Mouse (Mus musculus) forebrain, embryonic 14.5 days (tissue): Measurements from ENCODE around the gene Pitx1. TPM values are rescaled to one million over a fixed set of nuclear protein-coding genes. Genes with fewer than 3 reads are reported as not detected.

Source experiments
- ATAC-seq: fragments of 200-750 bp; cut with Nextera tagmentation; 2 replicates; pipeline ENCODE4 v1.8.0; 2017; ENCODE audit warnings: mild to moderate bottlenecking, moderate library complexity
- DNase-seq: peaks from one replicate; pipeline ENCODE4 v3.0.0-alpha.2; 2015; ENCODE audit warnings: low spot score
- H3K27ac ChIP-seq: fragments of 300-500 bp; sonication (generic); 2 replicates; pipeline ENCODE4 v1.5.1; 2014; ENCODE audit warnings: low read depth, mild to moderate bottlenecking, control low read depth, low read length, moderate library complexity
- H3K27me3 ChIP-seq: fragments of 300-500 bp; sonication (generic); replicated peaks from 2 replicates; pipeline ENCODE4 v1.6.1; 2014; ENCODE audit warnings: low read length, control low read depth, mixed read lengths; ENCODE audit not compliant: control insufficient read depth, insufficient read depth
- H3K36me3 ChIP-seq: fragments of 300-500 bp; sonication (generic); 2 replicates; pipeline ENCODE4 v1.6.1; 2014; ENCODE audit warnings: low read length, control low read depth; ENCODE audit not compliant: control insufficient read depth, insufficient read depth
- H3K4me1 ChIP-seq: fragments of 300-500 bp; sonication (generic); 2 replicates; pipeline ENCODE4 v1.6.1; 2014; ENCODE audit warnings: antibody characterized with exemption, low read length, control low read depth; ENCODE audit not compliant: control insufficient read depth, insufficient read depth
- H3K4me2 ChIP-seq: fragments of 300-500 bp; sonication (generic); 2 replicates; pipeline ENCODE4 v1.6.1; 2014; ENCODE audit warnings: mild to moderate bottlenecking, control low read depth, low read length
- H3K4me3 ChIP-seq: fragments of 300-500 bp; sonication (generic); 2 replicates; pipeline ENCODE4 v1.5.1; 2014; ENCODE audit warnings: low read depth, low read length, control low read depth
- H3K9ac ChIP-seq: fragments of 300-500 bp; sonication (generic); 2 replicates; pipeline ENCODE4 v1.6.1; 2014; ENCODE audit warnings: mild to moderate bottlenecking, low read length, control low read depth, moderate library complexity
- H3K9me3 ChIP-seq: fragments of 300-500 bp; sonication (generic); replicated peaks from 2 replicates; pipeline ENCODE4 v1.6.1; 2016; ENCODE audit warnings: low read length, control low read depth, mixed read lengths; ENCODE audit not compliant: control insufficient read depth
- WGBS: fragments of 180-500 bp; shearing (Covaris S2); extraction: QIAGEN DNeasy Blood & Tissue Kit; methylation state at CpG from one replicate; pipeline ENCODE4 v1.1.7; 2014; 5-methylcytosine and 5-hydroxymethylcytosine counted together
- polyA plus RNA-seq: library from polyadenylated mRNA; unstranded; fragments of >200 nt; fragmentation: Nextera tagmentation; extraction: Ambion mirVana; gene quantifications from 2 replicates; pipeline ENCODE4 v1.2.1, GENCODE M21; 2014

Gene Pitx1
- polyA plus RNA-seq, 1 experiment from 2014 or later = not detected

GRCm38 (mm10) chr13:55810947-55811346 lies 25.0 kb downstream of the Pitx1 start:
- 74% methylated on average over 5 of the region's 5 CpGs for WGBS
- DNase-seq = no peak

GRCm38 (mm10) chr13:55809707-55810106 lies 26.3 kb downstream of the Pitx1 start:
- no peaks in the 10 kb centered on the region for H3K27me3 ChIP-seq
- no peak overlapping the region for H3K27ac ChIP-seq
- no peaks in the 10 kb centered on the region for H3K9me3 ChIP-seq
- ATAC-seq = no peak
- no peak for DNase-seq
- no peak overlapping the region for H3K4me2 ChIP-seq
- no peak overlapping the region for H3K4me3 ChIP-seq
- 96% methylated on average over 10 of the region's 10 CpGs for WGBS
- no peaks in the 10 kb centered on the region for H3K4me1 ChIP-seq
- no peaks in the 10 kb centered on the region for H3K36me3 ChIP-seq
- no peak overlapping the region for H3K9ac ChIP-seq

More at GRCm38 (mm10) chr13:55810947-55811346, 25.0 kb downstream of the Pitx1 start:
- no peak overlapping the region for H3K4me2 ChIP-seq
- no peak overlapping the region for H3K9ac ChIP-seq
- no peak for ATAC-seq
- H3K4me3 ChIP-seq = no peak overlapping the region
- no peaks in the 10 kb centered on the region for H3K36me3 ChIP-seq
- no peaks in the 10 kb centered on the region for H3K4me1 ChIP-seq
- H3K27me3 ChIP-seq = no peaks in the 10 kb centered on the region
- H3K27ac ChIP-seq = no peak overlapping the region
- no peaks in the 10 kb centered on the region for H3K9me3 ChIP-seq

GRCm38 (mm10) chr13:55809041-55809623 lies 26.9 kb downstream of the Pitx1 start:
- no peak overlapping the region for H3K4me2 ChIP-seq
- H3K27me3 ChIP-seq = no peaks in the 10 kb centered on the region
- H3K9ac ChIP-seq = no peak overlapping the region
- ATAC-seq = no peak
- no peaks in the 10 kb centered on the region for H3K9me3 ChIP-seq
- no peak overlapping the region for H3K27ac ChIP-seq
- H3K4me3 ChIP-seq = no peak overlapping the region
- no peaks in the 10 kb centered on the region for H3K4me1 ChIP-seq
- DNase-seq = no peak
- 79% methylated on average over 7 of the region's 7 CpGs for WGBS
- H3K36me3 ChIP-seq = no peaks in the 10 kb centered on the region

GRCm38 (mm10) chr13:55803973-55804372 lies 32.0 kb downstream of the Pitx1 start:
- Histone ChIP-seq H3K36me3 (no peaks in the 10 kb centered on the region), H3K9ac (no peak overlapping the region), H3K27ac (no peak overlapping the region), H3K27me3 (no peaks in the 10 kb centered on the region), H3K4me1 (no peaks in the 10 kb centered on the region), H3K4me3 (no peak overlapping the region), H3K4me2 (no peak overlapping the region), H3K9me3 (0 out of 2 replicates have a peak, but pooled peaks cover 2% of the 10 kb centered on the region)
- 90% methylated on average over 1 of the region's 1 CpGs for WGBS
- ATAC-seq = no peak
- DNase-seq = no peak

GRCm38 (mm10) chr13:55801246-55801645 lies 34.7 kb downstream of the Pitx1 start:
- H3K36me3 ChIP-seq = no peaks in the 10 kb centered on the region
- 67% methylated on average over 2 of the region's 2 CpGs for WGBS
- H3K27me3 ChIP-seq = no peaks in the 10 kb centered on the region
- no peaks in the 10 kb centered on the region for H3K4me1 ChIP-seq
- no peak overlapping the region for H3K27ac ChIP-seq
- H3K4me3 ChIP-seq = no peak overlapping the region
- 0 out of 2 replicates have a peak, but pooled peaks cover 2% of the 10 kb centered on the region for H3K9me3 ChIP-seq
- H3K9ac ChIP-seq = no peak overlapping the region
- no peak overlapping the region for H3K4me2 ChIP-seq
- DNase-seq (no peak), ATAC-seq (no peak)

- no peak for DNase-seq
- H3K4me2 ChIP-seq = no peak overlapping the region
- H3K4me3 ChIP-seq = no peak overlapping the region
- no peaks in the 10 kb centered on the region for H3K27me3 ChIP-seq
- no peaks in the 10 kb centered on the region for H3K4me1 ChIP-seq
- ATAC-seq = no peak
- no peaks in the 10 kb centered on the region for H3K9me3 ChIP-seq
- no peak overlapping the region for H3K9ac ChIP-seq
- H3K27ac ChIP-seq = no peak overlapping the region
- H3K36me3 ChIP-seq = no peaks in the 10 kb centered on the region
- WGBS = 74% methylated on average over 11 of the region's 11 CpGs
Observed at GRCm38 (mm10) chr13:55786120-55786519, 49.9 kb downstream of the Pitx1 start.

GRCm38 (mm10) chr13:55784268-55784667 lies 51.7 kb downstream of the Pitx1 start, which contains the start of gene Catsper3:
TSS of gene Catsper3 (plus strand) at chr13:55784568.
- DNase-seq = no peak

GRCm38 (mm10) chr13:55775056-55775455 lies 60.9 kb downstream of the Pitx1 start:
- WGBS = 76% methylated on average over 11 of the region's 11 CpGs
- ATAC-seq = no peak
- Histone ChIP-seq H3K9ac (no peak overlapping the region), H3K4me1 (no peaks in the 10 kb centered on the region), H3K36me3 (no peaks in the 10 kb centered on the region), H3K4me2 (no peak overlapping the region), H3K4me3 (no peak overlapping the region), H3K9me3 (no peaks in the 10 kb centered on the region), H3K27ac (no peak overlapping the region), H3K27me3 (no peaks in the 10 kb centered on the region)
- DNase-seq = no peak

More at GRCm38 (mm10) chr13:55784268-55784667, 51.7 kb downstream of the Pitx1 start, which contains the start of gene Catsper3:
- no peak for ATAC-seq
- H3K4me3 ChIP-seq = no peak within 1 kb of the TSS
- H3K4me2 ChIP-seq = no peak within 1 kb of the TSS
- H3K9me3 ChIP-seq = no peaks in the 10 kb centered on the region
- no peak within 1 kb of the TSS for H3K9ac ChIP-seq
- 88% methylated on average over 3 of the region's 3 CpGs for WGBS
- no peaks in the 10 kb centered on the region for H3K4me1 ChIP-seq
- no peaks in the 10 kb centered on the region for H3K36me3 ChIP-seq
- H3K27ac ChIP-seq = no peak within 1 kb of the TSS
- H3K27me3 ChIP-seq = no peaks in the 10 kb centered on the region
